Mouse (Mus musculus): ENCODE data around the gene Lpar2. TPM values are rescaled to one million over a fixed set of nuclear protein-coding genes. Genes with fewer than 3 reads are reported as not detected.
A peak's percentile ranks its signal among the peaks of the same experiment; 100 is the strongest.

Gene Lpar2
- polyA plus RNA-seq, 1 experiment from 2014 or later, result 1.0 TPM

- peak; percentile 54 for TF ChIP-seq CTCF (IDR thresholded peaks at IDR 0.05; ENCODE audit: low read depth)
- no peak overlapping the region for H3K4me3 ChIP-seq (ENCODE audit: low read depth, low read length)
- 38% methylated on average over 3 of the region's 3 CpGs for WGBS
- H3K4me1 ChIP-seq (ENCODE audit: insufficient read depth), result no peaks in the 10 kb centered on the region
- no peak overlapping the region for H3K9ac ChIP-seq
- H3K9me3 ChIP-seq (ENCODE audit: low read depth, low read length), result no peaks in the 10 kb centered on the region
- H3K36me3 ChIP-seq (ENCODE audit: insufficient read depth), result no peaks in the 10 kb centered on the region
- H3K27me3 ChIP-seq (ENCODE audit: insufficient read depth, low read length), result no peaks in the 10 kb centered on the region
- peak; percentile 37 for DNase-seq
- no peak for ATAC-seq (ENCODE audit: insufficient read depth)
- no peak overlapping the region for H3K27ac ChIP-seq (ENCODE audit: low read depth)
- no peak overlapping the region for H3K4me2 ChIP-seq
Measured at GRCm38 (mm10) chr8:69849899-69850298, 27.7 kb downstream of the Lpar2 start.

GRCm38 (mm10) chr8:69850926-69851506 is 28.8 kb downstream of the Lpar2 start:
- Histone ChIP-seq H3K9ac (no peak overlapping the region), H3K27me3 (ENCODE audit: insufficient read depth, low read length) (no peaks in the 10 kb centered on the region), H3K27ac (ENCODE audit: low read depth) (no peak overlapping the region), H3K4me3 (ENCODE audit: low read depth, low read length) (no peak overlapping the region), H3K9me3 (ENCODE audit: low read depth, low read length) (no peaks in the 10 kb centered on the region), H3K4me2 (no peak overlapping the region), H3K4me1 (ENCODE audit: insufficient read depth) (no peaks in the 10 kb centered on the region), H3K36me3 (ENCODE audit: insufficient read depth) (no peaks in the 10 kb centered on the region)
- ATAC-seq (ENCODE audit: insufficient read depth) (no peak), DNase-seq (no peak)
- TF ChIP-seq CTCF (IDR thresholded peaks at IDR 0.05; ENCODE audit: low read depth), result no peak
- 68% methylated on average over 7 of the region's 7 CpGs for WGBS

- TF ChIP-seq CTCF (IDR thresholded peaks at IDR 0.05; ENCODE audit: low read depth), result no peak
- WGBS, result 91% methylated on average over 10 of the region's 10 CpGs
- no peak for ATAC-seq (ENCODE audit: insufficient read depth)
Measured at GRCm38 (mm10) chr8:69853869-69854268, 31.6 kb downstream of the Lpar2 start.

GRCm38 (mm10) chr8:69860807-69861206 is 38.6 kb downstream of the Lpar2 start:
- H3K4me2 ChIP-seq, result no peak overlapping the region
- H3K9ac ChIP-seq, result no peak overlapping the region
- ATAC-seq (ENCODE audit: insufficient read depth), result no peak
- H3K36me3 ChIP-seq (ENCODE audit: insufficient read depth), result no peaks in the 10 kb centered on the region
- no peaks in the 10 kb centered on the region for H3K4me1 ChIP-seq (ENCODE audit: insufficient read depth)
- peak; percentile 43 for TF ChIP-seq CTCF (IDR thresholded peaks at IDR 0.05; ENCODE audit: low read depth)
- no peaks in the 10 kb centered on the region for H3K27me3 ChIP-seq (ENCODE audit: insufficient read depth, low read length)
- H3K27ac ChIP-seq (ENCODE audit: low read depth), result no peak overlapping the region
- 49% methylated on average over 4 of the region's 4 CpGs for WGBS
- no peaks in the 10 kb centered on the region for H3K9me3 ChIP-seq (ENCODE audit: low read depth, low read length)
- no peak overlapping the region for H3K4me3 ChIP-seq (ENCODE audit: low read depth, low read length)
- DNase-seq, result no peak

More at GRCm38 (mm10) chr8:69853869-69854268, 31.6 kb downstream of the Lpar2 start:
- Histone ChIP-seq H3K4me3 (ENCODE audit: low read depth, low read length) (no peak overlapping the region), H3K27ac (ENCODE audit: low read depth) (no peak overlapping the region), H3K27me3 (ENCODE audit: insufficient read depth, low read length) (no peaks in the 10 kb centered on the region), H3K4me2 (no peak overlapping the region), H3K9ac (no peak overlapping the region), H3K9me3 (ENCODE audit: low read depth, low read length) (no peaks in the 10 kb centered on the region), H3K36me3 (ENCODE audit: insufficient read depth) (no peaks in the 10 kb centered on the region), H3K4me1 (ENCODE audit: insufficient read depth) (no peaks in the 10 kb centered on the region)
- no peak for DNase-seq

- DNase-seq, result no peak
- H3K4me3 ChIP-seq (ENCODE audit: low read depth, low read length), result no peak overlapping the region
- TF ChIP-seq CTCF (IDR thresholded peaks at IDR 0.05; ENCODE audit: low read depth), result no peak
- no peaks in the 10 kb centered on the region for H3K9me3 ChIP-seq (ENCODE audit: low read depth, low read length)
- H3K36me3 ChIP-seq (ENCODE audit: insufficient read depth), result no peaks in the 10 kb centered on the region
- no peak overlapping the region for H3K4me2 ChIP-seq
- no peak overlapping the region for H3K27ac ChIP-seq (ENCODE audit: low read depth)
- WGBS, result 67% methylated on average over 2 of the region's 2 CpGs
- H3K27me3 ChIP-seq (ENCODE audit: insufficient read depth, low read length), result no peaks in the 10 kb centered on the region
- H3K4me1 ChIP-seq (ENCODE audit: insufficient read depth), result no peaks in the 10 kb centered on the region
- no peak for ATAC-seq (ENCODE audit: insufficient read depth)
- no peak overlapping the region for H3K9ac ChIP-seq
Measured at GRCm38 (mm10) chr8:69861251-69861650, 39.0 kb downstream of the Lpar2 start.

- ATAC-seq (ENCODE audit: insufficient read depth) (no peak), DNase-seq (no peak)
- Histone ChIP-seq H3K4me1 (ENCODE audit: insufficient read depth) (no peaks in the 10 kb centered on the region), H3K4me2 (no peak overlapping the region), H3K9ac (no peak overlapping the region), H3K9me3 (ENCODE audit: low read depth, low read length) (no peaks in the 10 kb centered on the region), H3K27me3 (ENCODE audit: insufficient read depth, low read length) (no peaks in the 10 kb centered on the region), H3K4me3 (ENCODE audit: low read depth, low read length) (no peak overlapping the region), H3K27ac (ENCODE audit: low read depth) (no peak overlapping the region), H3K36me3 (ENCODE audit: insufficient read depth) (no peaks in the 10 kb centered on the region)
- TF ChIP-seq CTCF (IDR thresholded peaks at IDR 0.05; ENCODE audit: low read depth), result no peak
- 78% methylated on average over 5 of the region's 5 CpGs for WGBS
Measured at GRCm38 (mm10) chr8:69863387-69864020, 41.3 kb downstream of the Lpar2 start.

- Histone ChIP-seq H3K36me3 (ENCODE audit: insufficient read depth) (no peaks in the 10 kb centered on the region), H3K4me3 (ENCODE audit: low read depth, low read length) (no peak overlapping the region), H3K9me3 (ENCODE audit: low read depth, low read length) (no peaks in the 10 kb centered on the region), H3K4me2 (no peak overlapping the region), H3K9ac (no peak overlapping the region), H3K27me3 (ENCODE audit: insufficient read depth, low read length) (no peaks in the 10 kb centered on the region), H3K4me1 (ENCODE audit: insufficient read depth) (no peaks in the 10 kb centered on the region), H3K27ac (ENCODE audit: low read depth) (no peak overlapping the region)
- TF ChIP-seq CTCF (IDR thresholded peaks at IDR 0.05; ENCODE audit: low read depth), result no peak
- ATAC-seq (ENCODE audit: insufficient read depth), result no peak
- no peak for DNase-seq
- WGBS, result 68% methylated on average over 5 of the region's 5 CpGs
Measured at GRCm38 (mm10) chr8:69864180-69864579, 42.0 kb downstream of the Lpar2 start.

All from lung, embryonic 14.5 days (tissue).